Mouse (Mus musculus) telencephalon, adult 2 months (tissue): ENCODE results near the gene Map2.

Experiments
- DNase-seq: peaks from one replicate; pipeline ENCODE4 v3.0.0-alpha.2; 2011; ENCODE audit warnings: low read depth, low spot score

The Map2 gene

DNA sequence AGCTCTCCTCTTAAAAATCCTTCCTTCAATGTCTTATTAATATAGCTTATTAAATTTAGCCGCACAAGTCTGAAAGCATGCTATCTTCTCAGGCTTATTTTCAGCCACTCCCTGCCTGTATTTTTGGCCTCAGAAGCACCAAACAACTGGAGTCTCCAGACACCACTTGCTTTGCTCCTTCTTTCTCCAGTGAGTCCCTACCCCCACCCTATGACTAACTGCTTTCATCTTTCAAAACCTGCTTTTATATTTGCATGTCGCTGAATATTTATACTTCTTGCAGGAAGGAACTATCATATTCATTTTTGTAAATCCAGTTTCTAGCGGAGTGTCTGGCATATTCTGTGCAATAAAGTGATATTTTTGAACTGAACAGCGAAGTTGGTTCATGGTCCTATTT lies 21.6 kb downstream of the Map2 start:
- peak; percentile 68 for DNase-seq

DNA sequence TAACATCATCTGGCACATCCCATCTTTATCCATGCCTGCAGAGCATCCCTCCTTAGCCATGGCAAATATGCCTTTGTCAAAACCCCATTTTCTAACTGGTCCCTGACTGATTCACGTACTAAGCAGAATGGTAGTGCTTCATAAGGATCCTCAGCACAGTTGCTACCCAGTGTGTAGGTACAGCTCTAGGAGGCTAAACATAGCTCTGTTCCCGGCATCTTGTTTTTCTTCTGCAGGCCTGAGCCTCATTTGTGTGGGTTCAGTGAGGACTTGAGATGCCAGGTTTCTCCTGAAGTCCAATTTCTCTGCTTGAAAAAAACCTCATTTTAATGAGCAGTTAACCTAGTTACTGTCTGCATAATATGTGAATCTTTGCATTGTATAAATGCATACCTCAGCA lies 30.4 kb downstream of the Map2 start:
- DNase-seq: peak; percentile 76

DNA sequence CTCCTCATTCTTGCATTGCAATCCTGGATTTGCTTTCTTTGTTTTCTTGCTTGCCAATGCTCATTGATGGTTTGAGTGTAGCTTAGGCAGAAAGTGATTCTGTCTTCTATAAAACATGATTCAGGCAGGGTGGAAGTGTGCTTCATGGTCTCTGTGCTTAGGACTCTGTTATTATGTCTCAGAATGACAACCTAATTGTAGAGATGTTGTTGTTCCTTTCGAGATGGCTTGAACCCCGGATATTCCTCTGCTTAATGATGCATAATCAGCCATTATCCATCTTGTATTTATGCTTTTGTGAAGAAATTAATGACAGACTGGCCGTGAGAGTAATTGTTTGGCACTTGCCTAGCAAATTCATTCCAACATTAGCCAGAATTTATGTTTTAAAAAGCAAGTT lies 31.8 kb downstream of the Map2 start:
- no peak for DNase-seq

DNA sequence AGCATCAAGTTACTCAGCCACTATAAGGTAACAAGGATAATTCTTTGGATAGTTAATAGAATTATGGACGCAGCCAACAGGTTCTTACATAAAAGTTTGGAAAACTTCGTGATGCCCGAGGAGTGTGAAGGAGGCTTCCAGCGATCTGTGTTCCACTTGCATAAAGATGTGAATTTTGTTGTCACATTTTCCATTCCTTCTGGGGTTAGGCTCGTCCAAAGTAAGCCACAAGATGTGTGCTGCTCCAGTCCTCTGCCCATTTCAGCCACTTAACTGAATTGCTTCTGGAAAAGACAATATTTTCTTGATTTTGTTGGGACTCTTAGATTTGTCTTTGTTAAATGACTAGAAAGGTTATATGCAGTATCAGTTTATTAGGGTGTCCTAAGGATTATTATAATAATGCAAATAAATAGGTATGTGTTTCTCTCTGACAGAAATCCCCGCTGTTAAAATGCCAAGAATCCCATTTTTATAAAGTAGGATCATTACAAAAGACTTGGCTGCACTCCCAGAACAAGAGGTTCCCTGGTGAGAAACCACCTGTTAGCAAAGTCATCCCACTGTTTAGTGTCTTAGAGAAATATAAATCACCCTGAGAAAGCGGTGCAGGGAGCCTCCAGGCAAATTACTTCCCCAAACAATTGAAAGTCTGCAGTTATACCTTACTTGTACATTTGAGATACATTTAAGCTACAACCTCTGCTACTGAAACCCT lies 36.2 kb downstream of the Map2 start:
- DNase-seq: no peak

DNA sequence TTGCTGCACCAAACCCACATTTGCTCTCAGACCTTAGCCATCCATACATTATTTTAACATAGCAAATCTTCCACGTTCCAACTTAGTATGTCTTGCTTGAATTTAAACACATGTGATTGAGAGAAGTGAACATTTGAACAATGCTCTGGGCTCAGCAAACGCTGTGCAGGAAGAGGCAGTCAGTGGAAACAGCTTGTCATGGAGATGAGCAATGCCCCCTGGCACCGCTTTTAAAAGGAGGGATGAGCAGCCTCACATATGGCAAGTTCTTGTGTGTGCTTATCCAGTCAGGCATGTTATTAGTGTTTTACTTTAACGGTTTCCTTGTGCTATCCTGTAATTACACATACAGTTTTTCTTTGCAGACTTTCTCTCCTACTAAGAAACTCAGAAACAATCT lies 46.4 kb downstream of the Map2 start:
- no peak for DNase-seq

DNA sequence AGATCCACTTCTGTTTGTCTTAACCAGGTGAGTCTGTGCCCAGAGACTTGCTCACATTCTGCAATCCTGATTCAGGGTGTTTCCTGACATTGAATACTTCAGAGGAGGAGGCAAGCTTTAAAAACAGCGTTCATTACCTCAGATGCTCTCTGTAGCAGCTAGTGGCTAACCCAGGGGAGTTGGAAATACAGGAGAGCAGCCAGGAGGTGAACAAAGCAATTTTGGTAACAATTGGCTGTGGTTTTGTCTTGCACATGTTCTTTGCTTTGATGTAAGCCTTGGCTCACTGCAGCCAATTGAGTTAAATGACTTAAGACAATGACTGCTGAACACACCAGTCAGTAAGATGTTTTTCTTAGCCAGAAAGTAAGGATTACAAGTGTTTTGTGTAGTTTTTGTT lies 48.3 kb downstream of the Map2 start:
- no peak for DNase-seq

DNA sequence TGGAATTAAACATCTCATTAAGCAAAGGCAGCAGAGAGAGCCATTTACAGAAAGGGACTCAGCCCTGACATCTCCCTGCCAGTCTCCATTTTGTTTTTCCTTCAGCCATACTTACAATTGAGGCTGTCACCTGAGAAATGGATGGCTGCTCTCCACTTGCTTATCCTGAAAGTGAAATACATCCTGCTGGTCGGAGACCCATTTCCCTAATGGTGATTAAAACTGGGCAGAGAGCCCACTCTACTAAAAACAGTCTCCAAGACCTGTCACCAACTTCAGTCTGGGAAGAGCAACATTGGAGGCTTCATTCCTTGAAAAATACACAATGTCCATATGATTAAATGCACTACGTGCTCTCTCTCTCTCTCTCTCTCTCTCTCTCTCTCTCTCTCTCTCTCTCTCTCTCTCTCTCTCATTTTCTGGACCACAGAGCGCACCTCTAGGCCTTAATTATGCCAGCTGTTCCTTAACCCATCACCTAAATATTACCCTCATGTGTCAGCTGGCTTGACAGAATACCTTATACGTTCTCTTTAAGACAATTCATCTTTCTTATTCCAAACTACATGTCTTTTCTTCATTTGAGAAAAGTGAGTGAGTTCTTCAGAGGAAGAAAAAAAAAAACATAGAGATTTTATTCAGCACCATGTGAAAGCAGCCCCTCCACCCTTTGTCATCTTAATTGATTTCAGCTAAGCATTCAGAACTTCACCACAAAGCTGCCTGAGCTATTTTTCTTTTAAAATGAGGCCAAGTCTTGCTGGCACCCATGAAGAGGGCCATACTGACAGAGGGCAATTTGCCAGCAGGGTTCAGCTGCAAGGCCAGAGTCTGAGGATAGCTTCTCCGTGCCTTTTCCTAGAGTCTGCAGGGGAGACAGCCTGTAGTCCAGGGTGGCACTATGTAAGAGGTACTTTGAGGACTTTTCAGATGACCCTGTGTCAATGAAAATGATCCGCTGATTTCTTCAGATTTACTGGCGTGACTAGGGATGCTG lies 51.6 kb downstream of the Map2 start:
- DNase-seq: no peak

DNA sequence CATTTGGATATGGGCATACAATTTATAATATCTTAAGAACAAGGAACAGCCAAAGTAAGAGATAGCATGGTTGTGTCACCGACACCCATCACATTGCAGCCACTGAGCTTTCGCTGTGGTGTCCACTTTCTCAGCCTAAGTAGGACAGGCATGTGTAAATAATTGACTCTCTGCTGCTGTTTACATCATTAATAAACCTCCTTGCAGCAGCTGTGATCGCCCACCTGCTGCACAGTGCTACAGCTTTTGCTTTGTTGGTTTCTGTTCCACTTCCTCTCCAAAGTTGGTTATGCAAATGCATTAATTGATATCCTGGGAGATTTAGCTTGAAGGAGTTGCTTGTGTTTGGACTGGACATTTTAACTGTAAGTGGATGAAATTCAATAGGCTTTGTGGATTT lies 53.1 kb downstream of the Map2 start:
- no peak for DNase-seq

DNA sequence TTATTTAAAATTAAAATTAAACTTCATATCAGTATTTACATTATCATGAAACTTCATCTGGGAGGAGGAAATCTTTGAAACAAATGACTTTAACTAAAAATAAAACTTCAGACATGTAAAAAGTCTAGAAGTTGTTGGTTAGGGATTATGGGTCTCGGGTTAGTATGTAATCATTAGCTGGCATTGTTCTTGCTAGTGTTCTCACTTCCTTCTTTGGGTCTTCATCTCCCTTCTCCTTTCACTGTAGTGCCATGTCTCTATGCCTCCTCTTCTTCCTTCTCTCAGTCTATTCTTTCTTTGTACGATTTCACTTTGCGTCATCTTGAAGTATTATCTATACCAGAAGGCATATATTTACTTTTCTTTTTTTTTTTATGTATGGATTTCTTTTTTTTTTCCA lies 55.3 kb downstream of the Map2 start:
- no peak for DNase-seq

DNA sequence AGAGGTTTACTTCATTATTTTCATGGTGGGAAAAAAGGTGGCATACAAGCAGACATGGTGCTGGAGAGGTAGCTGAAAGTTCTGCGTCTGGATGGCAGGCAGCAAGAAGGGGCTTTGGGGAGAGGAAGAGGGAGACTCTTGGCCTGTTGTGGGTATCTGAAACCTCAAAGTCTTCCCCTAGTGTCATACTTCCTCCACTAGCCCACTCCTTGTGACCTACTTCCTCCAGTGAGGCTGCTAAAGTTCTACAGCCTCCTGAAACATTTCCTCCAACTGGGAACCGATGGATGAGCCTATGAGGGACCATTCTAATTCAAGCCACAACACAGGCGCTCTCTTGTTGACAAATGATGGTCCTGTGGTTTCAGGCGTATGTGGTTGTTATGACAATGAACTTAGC lies 56.9 kb downstream of the Map2 start:
- no peak for DNase-seq

DNA sequence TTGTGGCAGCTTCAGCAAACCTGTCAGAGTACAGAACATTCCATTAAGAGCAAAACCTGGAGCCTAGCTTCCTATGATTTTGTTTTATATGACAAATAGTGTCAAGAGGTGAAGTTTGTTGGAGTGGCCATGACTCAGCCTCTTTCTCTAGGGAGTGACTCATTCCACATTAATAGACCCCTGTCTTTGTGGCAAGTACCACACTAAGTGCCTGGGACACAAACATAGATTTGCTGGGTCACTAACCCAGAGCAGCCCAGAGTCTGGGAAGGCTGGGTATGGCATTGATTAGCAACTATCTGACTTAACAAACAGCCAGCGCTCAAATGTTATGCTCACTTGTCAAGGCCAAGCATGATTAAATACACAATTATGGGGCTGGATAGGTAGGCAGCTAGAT lies 69.8 kb downstream of the Map2 start:
- DNase-seq: no peak

DNA sequence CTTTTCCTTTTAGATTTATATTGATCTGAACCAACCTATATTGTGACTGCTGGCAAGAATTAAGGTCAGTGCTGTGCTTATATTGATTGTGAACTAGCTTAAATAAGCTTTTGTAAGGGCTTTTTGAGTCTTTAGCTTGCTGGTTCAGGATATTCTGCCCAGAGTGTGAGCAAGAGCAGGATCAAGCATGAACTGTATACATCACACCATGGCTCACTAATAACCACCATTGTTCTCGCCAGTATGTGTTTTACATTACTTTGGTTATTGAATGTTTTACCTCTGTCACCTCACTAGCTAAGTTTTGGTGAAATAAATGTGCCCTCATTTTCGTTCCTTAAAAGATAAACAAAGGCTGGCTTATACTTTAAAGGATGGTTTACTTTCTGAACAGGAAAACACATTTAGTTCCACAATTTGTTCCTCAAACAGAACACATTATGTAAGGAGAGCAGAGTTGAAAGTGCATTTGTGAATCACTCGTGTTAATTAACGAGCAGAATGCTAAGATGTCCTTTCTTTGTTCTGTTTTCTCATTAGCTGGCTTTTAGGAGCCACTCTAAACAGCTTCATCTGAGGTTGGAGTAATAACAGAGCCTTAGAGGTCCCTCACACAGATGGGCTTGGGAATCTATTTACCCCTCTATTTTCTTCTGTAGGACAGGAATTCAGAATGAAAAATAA lies 76.7 kb downstream of the Map2 start:
- DNase-seq: no peak

DNA sequence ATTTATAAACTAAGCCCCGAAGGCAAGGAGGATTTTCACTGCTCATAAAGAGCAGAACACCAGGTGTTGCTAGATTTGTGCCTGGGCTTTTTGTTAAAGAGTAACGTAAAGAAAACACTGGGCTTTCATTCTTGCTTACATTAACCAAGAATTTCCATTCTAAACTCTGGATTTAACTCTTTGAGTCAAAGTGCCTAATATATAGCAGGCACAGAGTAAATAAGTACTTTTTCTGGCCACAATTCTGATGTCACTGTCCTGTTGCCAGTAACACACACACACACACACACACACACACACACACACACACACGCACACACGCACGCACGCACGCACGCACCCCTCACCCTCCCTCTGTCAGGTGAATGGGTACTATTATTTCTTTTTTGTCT lies 77.3 kb downstream of the Map2 start:
- no peak for DNase-seq

DNA sequence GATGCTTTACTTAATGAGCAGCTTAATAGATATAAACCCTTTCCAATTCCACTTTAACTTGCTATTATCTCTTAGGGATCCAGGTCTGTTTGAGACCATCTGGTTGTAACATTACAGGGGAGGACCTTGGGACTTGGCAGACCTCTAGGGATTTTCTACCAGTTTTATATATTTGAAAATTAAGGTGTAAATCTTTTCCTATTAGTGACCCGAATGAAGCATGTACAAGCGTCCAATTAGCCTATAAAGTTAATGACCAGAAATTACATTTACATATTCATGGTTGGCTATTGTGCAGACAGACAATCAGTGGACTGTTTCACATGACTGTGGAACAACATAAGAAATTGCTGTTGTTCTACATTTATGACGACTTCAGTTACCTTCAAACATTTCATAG lies 88.1 kb downstream of the Map2 start:
- DNase-seq: no peak

DNA sequence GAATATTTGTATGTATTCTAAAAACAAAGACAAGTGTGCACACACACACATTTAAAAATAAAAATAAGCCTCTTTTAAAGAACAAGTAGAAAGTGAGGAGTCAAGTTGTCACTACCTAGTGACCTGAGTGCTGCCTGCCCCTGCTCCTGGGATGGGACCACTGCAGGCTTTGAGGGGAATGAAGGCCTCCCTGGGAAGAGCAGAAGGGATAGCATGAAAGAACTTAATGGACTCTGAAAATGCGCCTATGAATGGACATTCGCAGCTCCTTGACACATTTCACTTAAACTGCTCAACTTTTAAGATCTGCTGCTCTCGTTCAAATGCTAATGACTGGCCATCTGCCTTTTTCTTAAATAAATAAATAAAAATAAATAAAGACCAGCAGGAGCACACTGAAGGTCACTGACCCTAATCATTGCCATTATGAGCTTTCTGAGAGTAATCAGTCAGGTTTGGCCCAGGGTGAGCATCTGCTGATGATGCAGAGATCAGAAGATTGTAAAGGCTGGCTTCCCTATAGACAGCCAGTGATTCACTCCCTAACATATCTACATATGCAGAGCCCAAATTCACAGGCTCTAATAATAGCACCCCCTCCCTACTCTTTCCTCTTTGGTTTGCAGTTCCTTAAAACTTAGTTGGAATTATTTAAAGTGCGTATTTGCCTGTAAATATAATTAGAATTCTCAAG lies 91.3 kb downstream of the Map2 start:
- peak; percentile 34 for DNase-seq

DNA sequence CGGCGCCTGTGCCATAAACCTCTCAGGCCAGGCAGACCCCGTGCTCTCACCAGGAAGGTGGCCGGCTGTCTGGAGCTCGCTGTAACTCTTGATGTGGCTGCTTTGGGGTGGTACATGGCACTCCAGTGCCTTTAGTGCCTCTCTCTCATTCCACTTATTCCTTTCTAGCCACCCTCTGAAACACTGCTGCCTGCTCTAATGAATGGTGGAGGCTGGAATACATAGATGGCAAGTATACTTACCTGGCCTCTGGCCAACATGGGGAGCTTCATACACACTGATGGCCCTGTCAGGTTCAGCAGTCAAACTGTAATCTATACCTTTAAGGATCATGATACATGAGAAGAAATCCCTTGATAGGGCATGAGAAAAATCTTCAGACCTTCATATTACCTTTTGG lies 102.6 kb downstream of the Map2 start:
- no peak for DNase-seq

DNA sequence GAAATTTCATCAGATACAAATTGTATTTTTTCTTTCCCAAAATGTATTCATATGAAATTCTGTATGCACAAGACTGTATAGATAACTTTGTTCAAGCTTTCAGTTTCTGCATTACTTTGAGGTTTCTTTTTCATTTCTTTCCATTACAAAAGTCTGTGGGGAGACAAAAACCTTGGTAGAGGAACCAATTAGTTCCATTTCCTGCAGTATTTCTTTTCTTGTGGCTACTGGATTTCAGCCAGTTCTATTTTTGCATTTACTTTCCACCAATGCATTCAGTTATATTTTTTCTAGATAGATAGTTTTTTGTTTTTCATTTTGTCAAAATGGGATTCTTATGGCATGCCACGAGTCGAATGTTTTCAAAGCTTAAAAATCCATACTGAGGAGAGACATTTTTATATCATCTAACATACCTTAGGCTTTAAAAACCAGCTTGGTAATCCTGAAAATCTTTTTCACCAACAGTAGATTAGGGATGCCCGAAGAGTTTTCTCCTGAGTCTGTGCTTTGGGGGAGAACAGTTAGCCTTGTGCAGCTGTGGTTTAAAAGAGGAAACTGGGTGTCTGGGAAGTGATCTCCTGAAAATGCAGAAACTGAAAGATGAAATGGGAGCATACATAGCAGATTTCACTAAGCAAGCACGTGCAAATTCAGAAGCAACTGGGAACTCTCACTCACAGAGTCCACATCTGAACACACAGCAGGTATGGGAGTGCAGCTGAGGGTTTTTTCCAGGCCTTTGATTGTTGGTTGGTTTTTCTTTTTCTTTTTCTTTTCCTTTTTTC lies 104.3 kb downstream of the Map2 start:
- DNase-seq: peak; percentile 40

DNA sequence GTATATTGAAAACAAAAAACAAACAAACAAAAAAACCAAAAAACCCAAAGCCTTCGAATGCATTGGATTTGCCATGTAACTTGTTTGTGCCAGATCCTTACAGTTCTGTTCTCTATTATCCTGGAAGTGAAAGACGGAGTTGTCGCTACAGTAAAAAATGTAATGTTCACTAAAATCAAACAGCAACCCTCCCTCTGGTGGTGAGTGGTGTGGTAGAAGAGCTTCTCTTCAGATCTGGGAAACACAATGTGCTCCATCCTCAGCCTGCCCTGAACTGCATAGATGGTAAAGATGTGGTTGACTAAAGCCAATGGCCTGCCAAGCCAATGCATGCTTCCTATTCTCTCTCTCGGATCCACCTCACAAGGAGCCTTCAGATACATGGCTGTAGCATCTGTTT lies 105.1 kb downstream of the Map2 start:
- DNase-seq: no peak

DNA sequence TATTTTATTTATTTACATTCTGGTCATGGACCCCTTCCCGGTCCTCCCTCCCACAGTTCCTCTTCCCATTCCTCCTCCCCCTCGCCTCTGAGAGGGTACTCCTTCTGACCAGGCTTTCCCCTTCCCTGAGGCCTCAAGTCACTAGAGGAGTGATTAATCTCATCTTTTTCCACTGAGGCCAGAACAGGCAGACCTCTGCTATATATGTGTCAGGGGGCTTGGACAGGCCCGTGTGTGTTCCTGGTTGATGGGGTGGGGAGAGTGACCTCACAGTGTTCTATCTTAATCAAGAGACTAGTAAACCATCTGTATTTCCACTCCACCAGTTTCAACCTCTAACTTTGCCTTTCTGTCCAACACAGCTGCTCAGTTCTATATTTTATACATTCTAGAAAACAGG lies 107.4 kb downstream of the Map2 start:
- no peak for DNase-seq

DNA sequence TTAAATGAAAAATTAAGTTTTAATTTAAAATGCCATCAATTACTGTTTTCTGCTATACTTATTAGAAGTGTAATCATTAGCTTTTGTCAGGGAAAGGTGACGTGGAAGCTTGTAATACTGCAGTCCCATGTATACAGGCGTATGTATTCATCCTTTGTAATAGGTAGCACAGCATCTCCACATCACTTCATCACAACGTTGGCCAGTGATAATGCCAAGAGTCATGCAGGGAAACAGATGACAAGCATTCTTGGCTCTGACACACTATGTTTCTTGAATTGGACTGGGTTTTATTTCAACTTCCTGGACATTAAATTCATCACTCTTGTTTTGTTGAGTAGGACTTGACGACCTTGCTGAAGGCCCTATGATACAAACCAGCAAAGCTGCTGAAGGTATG lies 113.9 kb downstream of the Map2 start:
- DNase-seq: no peak
